Mouse (Mus musculus): ENCODE data around the gene Rhbdl1. TPM values are rescaled to one million over a fixed set of nuclear protein-coding genes. Genes with fewer than 3 reads are reported as not detected.

Gene Rhbdl1
- polyA plus RNA-seq, 1 experiment from 2014 or later, result 51.3 TPM

GRCm38 (mm10) chr17:25843636-25844395 lies 6.7 kb upstream of the Rhbdl1 start:
- Histone ChIP-seq H3K27ac (peak overlapping the region; percentile 66), H3K9me3 (ENCODE audit: control insufficient read depth, low read length) (no peaks in the 10 kb centered on the region), H3K4me1 (replicated peaks; ENCODE audit: control insufficient read depth, insufficient read depth, low read length) (peaks cover 9% of the 10 kb centered on the region; the same call in 1 of the 2 replicates), H3K9ac (peak overlapping the region; percentile 86), H3K4me3 (replicated peaks; ENCODE audit: low read length) (peak overlapping the region; percentile 82), H3K4me2 (replicated peaks) (peak overlapping the region; percentile 95), H3K27me3 (ENCODE audit: control insufficient read depth, insufficient read depth, low read length) (no peaks in the 10 kb centered on the region), H3K36me3 (replicated peaks; ENCODE audit: control insufficient read depth, insufficient read depth) (peaks cover 54% of the 10 kb centered on the region)
- DNase-seq (ENCODE audit: low spot score), result no peak
- 4% methylated on average over 37 of the region's 38 CpGs for WGBS
- ATAC-seq (ENCODE audit: low FRiP score), result peak; percentile 42

- 94% methylated on average over 4 of the region's 4 CpGs for WGBS
Measured at GRCm38 (mm10) chr17:25843122-25843521, 6.0 kb upstream of the Rhbdl1 start.

GRCm38 (mm10) chr17:25842509-25842908 lies 5.4 kb upstream of the Rhbdl1 start:
- ATAC-seq (ENCODE audit: low FRiP score), result no peak
- Histone ChIP-seq H3K36me3 (replicated peaks; ENCODE audit: control insufficient read depth, insufficient read depth) (peaks cover 56% of the 10 kb centered on the region), H3K9me3 (ENCODE audit: control insufficient read depth, low read length) (no peaks in the 10 kb centered on the region), H3K4me1 (replicated peaks; ENCODE audit: control insufficient read depth, insufficient read depth, low read length) (peaks cover 16% of the 10 kb centered on the region), H3K4me3 (replicated peaks; ENCODE audit: low read length) (no peak overlapping the region), H3K27ac (no peak overlapping the region), H3K9ac (no peak overlapping the region), H3K27me3 (ENCODE audit: control insufficient read depth, insufficient read depth, low read length) (no peaks in the 10 kb centered on the region), H3K4me2 (replicated peaks) (no peak overlapping the region)
- WGBS, result 85% methylated on average over 3 of the region's 3 CpGs
- DNase-seq (ENCODE audit: low spot score), result no peak

More at GRCm38 (mm10) chr17:25843122-25843521, 6.0 kb upstream of the Rhbdl1 start:
- Histone ChIP-seq H3K27ac (no peak overlapping the region), H3K4me2 (replicated peaks) (peak overlapping the region; percentile 95), H3K4me1 (replicated peaks; ENCODE audit: control insufficient read depth, insufficient read depth, low read length) (peaks cover 10% of the 10 kb centered on the region; the same call in 1 of the 2 replicates), H3K9ac (0 out of 2 replicates have a peak overlapping the region, but pooled peaks have one; percentile 20), H3K9me3 (ENCODE audit: control insufficient read depth, low read length) (no peaks in the 10 kb centered on the region), H3K36me3 (replicated peaks; ENCODE audit: control insufficient read depth, insufficient read depth) (peaks cover 57% of the 10 kb centered on the region), H3K4me3 (replicated peaks; ENCODE audit: low read length) (peak overlapping the region; percentile 82), H3K27me3 (ENCODE audit: control insufficient read depth, insufficient read depth, low read length) (no peaks in the 10 kb centered on the region)
- DNase-seq (ENCODE audit: low spot score), result no peak
- no peak for ATAC-seq (ENCODE audit: low FRiP score)

- H3K27ac ChIP-seq, result no peak within 1 kb of the TSS
- no peak within 1 kb of the TSS for H3K4me2 ChIP-seq (replicated peaks)
- no peak within 1 kb of the TSS for H3K9ac ChIP-seq
- H3K4me3 ChIP-seq (replicated peaks; ENCODE audit: low read length), result no peak within 1 kb of the TSS
- ATAC-seq (ENCODE audit: low FRiP score) (no peak), DNase-seq (ENCODE audit: low spot score) (no peak)
- no peaks in the 10 kb centered on the region for H3K9me3 ChIP-seq (ENCODE audit: control insufficient read depth, low read length)
- H3K36me3 ChIP-seq (replicated peaks; ENCODE audit: control insufficient read depth, insufficient read depth), result peaks cover 53% of the 10 kb centered on the region
- peaks cover 28% of the 10 kb centered on the region for H3K4me1 ChIP-seq (replicated peaks; ENCODE audit: control insufficient read depth, insufficient read depth, low read length)
- WGBS, result 97% methylated on average over 22 of the region's 22 CpGs
- no peaks in the 10 kb centered on the region for H3K27me3 ChIP-seq (ENCODE audit: control insufficient read depth, insufficient read depth, low read length)
Measured at GRCm38 (mm10) chr17:25841117-25841880, 4.2 kb upstream of the Rhbdl1 start, which contains the start of gene Gm20683. Gene Gm20683 (minus strand): TSS chr17:25841763.

- no peak for DNase-seq (ENCODE audit: low spot score)
- H3K4me2 ChIP-seq (replicated peaks), result no peak overlapping the region
- H3K9me3 ChIP-seq (ENCODE audit: control insufficient read depth, low read length), result no peaks in the 10 kb centered on the region
- no peak overlapping the region for H3K27ac ChIP-seq
- H3K9ac ChIP-seq, result no peak overlapping the region
- no peaks in the 10 kb centered on the region for H3K27me3 ChIP-seq (ENCODE audit: control insufficient read depth, insufficient read depth, low read length)
- H3K4me3 ChIP-seq (replicated peaks; ENCODE audit: low read length), result no peak overlapping the region
- WGBS, result 94% methylated on average over 6 of the region's 6 CpGs
- H3K4me1 ChIP-seq (replicated peaks; ENCODE audit: control insufficient read depth, insufficient read depth, low read length), result peaks cover 36% of the 10 kb centered on the region
- ATAC-seq (ENCODE audit: low FRiP score), result no peak
- H3K36me3 ChIP-seq (replicated peaks; ENCODE audit: control insufficient read depth, insufficient read depth), result peaks cover 51% of the 10 kb centered on the region
Measured at GRCm38 (mm10) chr17:25840519-25840918, 3.4 kb upstream of the Rhbdl1 start.

GRCm38 (mm10) chr17:25839455-25840235 lies 2.5 kb upstream of the Rhbdl1 start:
- peaks cover 50% of the 10 kb centered on the region for H3K36me3 ChIP-seq (replicated peaks; ENCODE audit: control insufficient read depth, insufficient read depth)

GRCm38 (mm10) chr17:25838904-25839303 lies 1.8 kb upstream of the Rhbdl1 start:
- Histone ChIP-seq H3K4me1 (replicated peaks; ENCODE audit: control insufficient read depth, insufficient read depth, low read length) (peaks cover 52% of the 10 kb centered on the region), H3K36me3 (replicated peaks; ENCODE audit: control insufficient read depth, insufficient read depth) (peaks cover 50% of the 10 kb centered on the region), H3K27me3 (ENCODE audit: control insufficient read depth, insufficient read depth, low read length) (no peaks in the 10 kb centered on the region), H3K4me2 (replicated peaks) (no peak overlapping the region), H3K4me3 (replicated peaks; ENCODE audit: low read length) (no peak overlapping the region), H3K9ac (no peak overlapping the region), H3K9me3 (ENCODE audit: control insufficient read depth, low read length) (no peaks in the 10 kb centered on the region), H3K27ac (no peak overlapping the region)
- 87% methylated on average over 4 of the region's 4 CpGs for WGBS
- no peak for DNase-seq (ENCODE audit: low spot score)
- ATAC-seq (ENCODE audit: low FRiP score), result no peak

More at GRCm38 (mm10) chr17:25839455-25840235, 2.5 kb upstream of the Rhbdl1 start:
- Histone ChIP-seq H3K4me1 (replicated peaks; ENCODE audit: control insufficient read depth, insufficient read depth, low read length) (peaks cover 45% of the 10 kb centered on the region), H3K9ac (no peak overlapping the region), H3K4me2 (replicated peaks) (no peak overlapping the region), H3K27ac (no peak overlapping the region), H3K9me3 (ENCODE audit: control insufficient read depth, low read length) (no peaks in the 10 kb centered on the region), H3K4me3 (replicated peaks; ENCODE audit: low read length) (no peak overlapping the region), H3K27me3 (ENCODE audit: control insufficient read depth, insufficient read depth, low read length) (no peaks in the 10 kb centered on the region)
- DNase-seq (ENCODE audit: low spot score), result no peak
- WGBS, result 87% methylated on average over 14 of the region's 14 CpGs
- ATAC-seq (ENCODE audit: low FRiP score), result no peak

- peaks cover 49% of the 10 kb centered on the region for H3K4me1 ChIP-seq (replicated peaks; ENCODE audit: control insufficient read depth, insufficient read depth, low read length)
- peaks cover 50% of the 10 kb centered on the region for H3K36me3 ChIP-seq (replicated peaks; ENCODE audit: control insufficient read depth, insufficient read depth)
- peak overlapping the region; percentile 81 for H3K9ac ChIP-seq
- H3K27ac ChIP-seq, result peak overlapping the region; percentile 89
- ATAC-seq (ENCODE audit: low FRiP score) (no peak), DNase-seq (ENCODE audit: low spot score) (no peak)
- no peaks in the 10 kb centered on the region for H3K9me3 ChIP-seq (ENCODE audit: control insufficient read depth, low read length)
- WGBS, result 14% methylated on average over 3 of the region's 3 CpGs
- H3K27me3 ChIP-seq (ENCODE audit: control insufficient read depth, insufficient read depth, low read length), result no peaks in the 10 kb centered on the region
- peak overlapping the region; percentile 96 for H3K4me2 ChIP-seq (replicated peaks)
- H3K4me3 ChIP-seq (replicated peaks; ENCODE audit: low read length), result peak overlapping the region; percentile 50
Measured at GRCm38 (mm10) chr17:25837533-25837932, 438 bp upstream of the Rhbdl1 start.

Measured in hindbrain, embryonic 14.5 days (tissue).